Mouse (Mus musculus) heart, postnatal 14 days (tissue): ENCODE results near the gene Gse1. TPM values are rescaled to one million over a fixed set of nuclear protein-coding genes. Genes with fewer than 3 reads are reported as not detected.

ENCODE experiments used
- DNase-seq, 2 experiments: peaks; one replicate each; pipeline ENCODE4 v3.0.0; 2021 to 2022
- intact Hi-C: fragments of 180-260 bp; cut with DNase I; formaldehyde crosslinking; loops from one replicate; pipeline ENCODE4 v1.15.1; 2025
- total RNA-seq, 2 experiments: library from RNA; stranded (reverse); gene quantifications; 2 replicates each; pipeline ENCODE4 v1.2.3; 2021

Gse1 gene
- total RNA-seq, 2 experiments from 2014 or later = 29.0 to 33.1 TPM

DNA sequence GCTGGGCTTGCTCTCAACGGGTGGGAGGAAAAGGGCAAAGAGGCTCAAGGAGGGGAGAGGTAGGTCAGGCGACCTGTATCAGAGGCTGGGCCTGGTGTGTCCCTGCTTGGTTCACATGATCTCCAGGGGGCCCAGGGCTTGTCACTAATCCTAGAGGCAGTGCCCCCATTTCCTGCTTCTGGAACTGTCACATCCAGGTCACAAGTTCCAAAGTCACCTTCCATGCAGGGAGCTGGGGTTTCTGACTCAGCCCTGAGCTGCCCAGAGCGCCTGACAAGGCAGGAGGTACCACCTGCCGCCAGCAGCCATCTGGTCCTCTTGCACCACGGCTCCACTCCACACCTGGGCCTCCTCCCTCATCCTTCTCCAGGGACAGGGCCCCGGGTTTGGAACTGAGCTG is 155.5 kb downstream of the Gse1 start:
- intact Hi-C loops = no loop called here
- DNase-seq = no peak

DNA sequence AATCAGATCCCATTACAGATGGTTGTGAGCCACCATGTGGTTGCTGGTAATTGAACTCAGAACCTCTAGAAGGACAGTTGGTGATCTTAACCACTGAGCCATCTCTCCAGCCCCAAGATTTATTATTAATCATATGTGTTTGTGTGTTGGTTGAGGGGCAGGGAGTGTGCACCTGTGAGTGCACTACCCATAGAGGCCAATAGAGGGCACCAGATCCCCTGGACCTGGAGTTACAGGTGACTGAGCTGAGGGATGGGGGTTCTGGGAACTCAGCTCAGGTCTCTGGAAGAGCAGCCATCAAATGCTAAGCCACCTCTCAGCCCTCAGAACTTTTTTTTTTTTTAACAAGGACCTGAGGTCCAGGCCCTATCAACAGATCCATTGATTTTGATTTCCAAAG is 156.5 kb downstream of the Gse1 start:
- intact Hi-C loops = no loop called here
- DNase-seq = no peak

DNA sequence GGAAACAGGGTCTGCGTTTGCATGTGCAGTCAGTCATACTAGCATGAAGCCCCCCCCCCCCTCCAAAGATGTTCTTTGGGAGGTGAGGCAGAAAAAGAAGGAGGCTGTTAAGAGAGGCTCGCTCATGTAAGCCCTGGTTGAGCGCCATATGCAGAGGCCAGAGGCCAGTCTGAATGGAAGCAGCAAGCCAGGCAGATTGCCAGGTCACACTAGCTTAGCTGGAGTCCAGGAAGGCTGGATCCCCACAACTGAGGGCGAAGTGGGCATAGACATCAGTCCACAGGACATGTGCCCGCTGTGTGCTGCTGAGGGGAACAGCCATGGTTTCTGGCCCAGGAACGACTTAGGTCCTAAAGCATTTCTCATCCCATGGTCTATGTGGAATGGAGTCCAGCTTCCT is 160.0 kb downstream of the Gse1 start:
- intact Hi-C loops = no loop called here
- no peak for DNase-seq

- DNase-seq = no peak
- intact Hi-C loops = no loop called here
These were observed 162.3 kb downstream of the Gse1 start for GRCm38 (mm10) chr8:120390598-120390997.

DNA sequence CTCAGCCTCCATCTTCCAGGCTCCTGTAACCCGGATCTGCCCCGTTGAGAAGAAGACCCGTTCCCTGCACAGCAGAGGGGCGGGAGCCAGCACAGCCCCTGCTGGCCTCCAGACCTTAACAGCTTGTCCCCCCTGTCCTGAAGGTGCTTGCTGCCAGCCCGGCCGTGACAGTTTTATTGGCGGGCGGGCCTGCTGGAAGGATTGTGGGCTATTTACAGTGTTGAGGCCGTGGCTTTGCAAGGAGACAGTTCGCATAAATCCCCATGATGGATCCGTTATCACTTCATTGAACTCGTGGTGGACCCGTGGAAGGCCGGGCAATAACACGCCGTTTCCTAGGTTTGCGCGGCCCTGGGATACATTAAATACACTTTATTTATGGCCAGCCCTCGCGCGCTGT is 163.6 kb downstream of the Gse1 start:
- no peak for DNase-seq
- intact Hi-C loops = no loop called here

DNA sequence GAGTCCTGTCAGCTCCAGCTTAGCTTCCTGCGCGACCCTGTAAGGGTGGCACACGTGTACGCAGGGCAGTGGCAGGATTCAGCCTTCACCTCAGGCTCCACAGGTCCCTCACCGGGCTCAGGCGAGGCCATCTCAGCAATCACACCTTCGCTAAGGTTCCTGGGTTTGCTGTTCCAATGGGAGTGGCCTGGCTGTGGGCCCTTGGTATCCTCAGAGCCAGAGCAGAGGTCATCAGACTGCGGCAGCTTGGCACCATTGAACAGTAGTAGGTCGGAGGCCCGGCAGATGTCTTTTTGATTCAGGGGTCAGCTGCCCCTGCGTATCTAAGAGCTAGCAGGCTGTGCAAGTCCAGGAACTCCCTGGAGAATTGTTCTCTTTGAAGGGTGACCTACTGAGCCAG is 164.8 kb downstream of the Gse1 start:
- intact Hi-C loops = no loop called here
- no peak for DNase-seq

GRCm38 (mm10) chr8:120393871-120394275 is 165.6 kb downstream of the Gse1 start:
- DNase-seq = peak; percentile 31 to 53
- intact Hi-C loops = no loop called here

- intact Hi-C loops = no loop called here
- no peak for DNase-seq
These were observed 167.6 kb downstream of the Gse1 start for GRCm38 (mm10) chr8:120395892-120396291.

GRCm38 (mm10) chr8:120396756-120397155 is 168.5 kb downstream of the Gse1 start:
- DNase-seq = no peak
- intact Hi-C loops = no loop called here

DNA sequence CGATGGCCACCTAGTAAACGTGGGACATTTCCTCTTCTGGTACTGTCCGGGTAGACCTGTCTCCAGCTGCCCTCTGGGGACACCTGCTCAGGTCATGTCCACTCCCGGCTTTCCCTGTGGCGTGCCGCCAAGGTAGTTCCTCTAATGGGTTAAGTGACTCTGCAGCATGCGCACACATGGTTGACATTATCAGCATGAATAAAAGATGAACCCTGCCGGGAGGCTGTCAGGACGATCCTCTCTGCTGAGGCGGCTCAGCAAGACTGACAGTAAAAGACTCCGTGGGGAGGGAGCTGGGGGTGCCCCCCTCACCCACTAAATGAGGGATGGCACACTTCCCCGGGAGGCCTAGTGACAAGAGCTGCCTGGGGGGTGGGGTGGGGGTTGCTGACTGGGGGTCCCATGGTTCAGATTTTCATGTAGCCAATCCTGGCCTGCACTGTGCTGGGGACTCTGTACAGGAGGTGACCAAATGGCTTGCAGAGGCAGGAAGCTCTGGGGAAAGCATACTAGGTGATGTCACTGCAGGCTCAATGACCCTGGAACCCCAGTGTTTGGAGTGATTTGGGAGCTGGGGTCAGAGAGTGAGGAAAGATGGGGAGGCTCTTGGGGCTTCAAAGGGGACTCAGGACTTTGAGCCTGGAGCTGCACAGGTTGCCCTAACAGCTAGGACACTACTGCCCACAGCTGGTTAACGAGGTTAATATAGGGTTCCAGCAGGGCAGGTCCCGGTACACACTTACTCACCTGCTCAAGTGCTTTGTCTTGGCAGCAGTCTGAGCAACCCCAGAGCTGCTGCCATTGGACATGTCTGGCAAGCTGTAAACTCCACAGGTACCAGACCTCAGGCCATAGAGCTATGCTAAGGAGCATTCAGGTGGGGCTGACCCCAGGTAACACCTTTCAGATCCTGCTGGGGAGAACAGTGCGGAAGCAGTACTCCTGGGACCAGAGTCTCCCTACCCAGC is 169.5 kb downstream of the Gse1 start:
- intact Hi-C loops = no loop called here

DNA sequence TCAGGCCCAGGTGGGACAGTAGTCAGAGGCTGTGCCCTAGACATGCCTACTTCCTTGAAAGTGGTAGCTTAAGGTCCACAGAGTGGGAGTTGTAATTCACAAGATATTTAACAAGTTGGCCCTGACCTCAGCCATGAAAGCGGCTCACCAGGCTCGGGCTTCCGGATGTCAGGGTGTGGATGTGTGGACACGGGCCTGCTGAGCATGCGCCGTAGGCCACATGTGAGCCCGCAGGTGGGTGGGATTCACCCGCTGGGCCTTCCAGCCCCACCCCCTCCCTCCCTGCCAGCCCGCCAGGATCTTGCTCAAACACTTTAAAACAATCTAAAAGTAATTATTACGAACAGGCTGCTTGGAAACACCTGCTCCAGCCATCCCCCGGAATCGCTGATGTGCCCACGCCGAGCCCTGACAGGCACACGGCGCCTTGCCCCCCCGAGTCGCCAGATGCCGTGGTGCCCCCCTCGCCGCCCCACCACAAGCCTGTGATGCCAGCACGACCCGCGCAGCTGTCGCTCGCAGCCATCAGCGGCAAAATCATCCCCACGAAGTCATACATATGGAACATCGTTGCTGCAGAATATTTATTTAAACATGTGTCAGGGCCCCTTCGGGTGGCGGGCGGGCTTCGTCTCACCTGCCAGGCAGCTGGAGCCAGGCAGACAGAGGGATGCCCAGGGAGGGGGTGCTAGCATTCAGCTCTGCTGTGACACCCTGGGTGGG is 171.1 kb downstream of the Gse1 start:
- intact Hi-C loops = no loop called here

More for the DNA sequence above, 169.5 kb downstream of the Gse1 start:
- DNase-seq = no peak

DNA sequence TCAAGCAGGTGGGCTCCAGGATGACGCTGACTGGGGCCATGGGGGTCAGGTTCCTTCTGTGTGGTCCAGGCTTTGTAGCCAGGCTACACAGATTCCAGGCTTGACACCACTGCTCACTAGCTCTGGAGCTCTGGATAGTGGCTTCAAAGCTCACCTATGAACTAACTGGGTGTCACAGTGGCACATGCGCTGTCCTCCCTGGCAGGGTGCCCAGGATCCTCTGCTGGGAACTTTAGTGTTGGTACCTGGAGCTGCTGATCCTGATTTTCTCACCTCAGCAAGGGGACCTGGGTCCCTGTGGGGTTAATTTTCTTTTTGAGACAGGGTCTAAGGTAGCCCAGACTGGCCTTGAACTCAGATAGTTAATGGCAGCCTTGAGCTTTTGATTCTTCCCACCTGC is 173.0 kb downstream of the Gse1 start:
- no peak for DNase-seq
- intact Hi-C loops = no loop called here

More for the DNA sequence above, 171.1 kb downstream of the Gse1 start:
- DNase-seq = no peak

- no peak for DNase-seq
- intact Hi-C loops = no loop called here
These were observed 173.5 kb downstream of the Gse1 start for GRCm38 (mm10) chr8:120401712-120402111.

- intact Hi-C loops = no loop called here
- no peak for DNase-seq
These were observed 175.5 kb downstream of the Gse1 start for GRCm38 (mm10) chr8:120403606-120404269.

DNA sequence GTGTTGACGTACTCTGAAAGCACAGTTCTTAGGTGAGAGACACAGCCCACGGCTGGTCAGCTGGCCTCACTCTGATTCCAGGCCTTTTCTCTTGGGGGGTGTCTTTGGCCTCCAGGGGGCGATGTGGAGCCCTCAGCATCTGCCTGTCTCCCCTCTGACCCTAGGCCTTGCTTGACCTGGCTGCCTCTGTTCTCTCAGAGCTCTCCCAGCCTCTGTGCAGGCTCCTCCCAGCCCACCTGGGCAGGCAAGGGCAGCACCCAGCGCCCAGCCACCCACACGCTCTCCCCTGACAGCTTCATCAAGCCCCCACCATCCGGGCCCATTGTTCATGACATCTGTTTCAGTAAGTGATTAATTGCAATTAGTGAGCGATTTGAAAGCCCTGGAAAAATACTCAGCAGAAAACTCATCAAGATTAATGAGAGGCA is 176.4 kb downstream of the Gse1 start:
- intact Hi-C loops = no loop called here
- peak; percentile 62 to 69 for DNase-seq

- no peak for DNase-seq
- intact Hi-C loops = no loop called here
These were observed 177.9 kb downstream of the Gse1 start for GRCm38 (mm10) chr8:120406008-120406632.

DNA sequence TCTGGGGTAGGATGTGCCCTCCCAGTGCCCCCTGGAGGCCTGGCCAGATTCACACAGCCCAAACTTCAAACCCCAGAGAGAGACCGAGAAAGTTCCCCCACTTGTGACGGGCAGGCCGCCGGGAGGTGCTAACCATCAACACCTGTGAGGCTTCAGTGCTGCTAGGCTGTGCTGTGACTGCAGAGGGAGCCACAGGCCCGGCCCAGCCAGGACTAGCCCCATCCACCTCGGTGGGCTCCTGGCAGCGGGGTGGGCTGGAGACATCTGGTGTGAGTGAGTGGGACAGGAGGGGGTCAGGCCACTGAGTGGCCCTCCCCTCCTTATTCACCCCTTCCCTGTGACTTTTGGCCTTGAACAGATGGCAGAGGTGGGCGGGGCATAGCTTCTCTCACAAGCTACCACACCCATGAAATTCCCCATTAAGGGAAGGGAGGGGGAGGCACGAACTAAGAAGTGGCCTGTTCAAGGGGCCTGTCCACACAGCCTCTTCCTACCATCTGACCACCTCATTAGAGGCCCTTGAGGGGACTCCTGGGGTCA is 179.5 kb downstream of the Gse1 start:
- DNase-seq = peak; percentile 39 to 46
- intact Hi-C loops = loop anchor here (2.0 kb wide), 1 partner anchor 127 kb away; no protein-coding TSS in a partner anchor

DNA sequence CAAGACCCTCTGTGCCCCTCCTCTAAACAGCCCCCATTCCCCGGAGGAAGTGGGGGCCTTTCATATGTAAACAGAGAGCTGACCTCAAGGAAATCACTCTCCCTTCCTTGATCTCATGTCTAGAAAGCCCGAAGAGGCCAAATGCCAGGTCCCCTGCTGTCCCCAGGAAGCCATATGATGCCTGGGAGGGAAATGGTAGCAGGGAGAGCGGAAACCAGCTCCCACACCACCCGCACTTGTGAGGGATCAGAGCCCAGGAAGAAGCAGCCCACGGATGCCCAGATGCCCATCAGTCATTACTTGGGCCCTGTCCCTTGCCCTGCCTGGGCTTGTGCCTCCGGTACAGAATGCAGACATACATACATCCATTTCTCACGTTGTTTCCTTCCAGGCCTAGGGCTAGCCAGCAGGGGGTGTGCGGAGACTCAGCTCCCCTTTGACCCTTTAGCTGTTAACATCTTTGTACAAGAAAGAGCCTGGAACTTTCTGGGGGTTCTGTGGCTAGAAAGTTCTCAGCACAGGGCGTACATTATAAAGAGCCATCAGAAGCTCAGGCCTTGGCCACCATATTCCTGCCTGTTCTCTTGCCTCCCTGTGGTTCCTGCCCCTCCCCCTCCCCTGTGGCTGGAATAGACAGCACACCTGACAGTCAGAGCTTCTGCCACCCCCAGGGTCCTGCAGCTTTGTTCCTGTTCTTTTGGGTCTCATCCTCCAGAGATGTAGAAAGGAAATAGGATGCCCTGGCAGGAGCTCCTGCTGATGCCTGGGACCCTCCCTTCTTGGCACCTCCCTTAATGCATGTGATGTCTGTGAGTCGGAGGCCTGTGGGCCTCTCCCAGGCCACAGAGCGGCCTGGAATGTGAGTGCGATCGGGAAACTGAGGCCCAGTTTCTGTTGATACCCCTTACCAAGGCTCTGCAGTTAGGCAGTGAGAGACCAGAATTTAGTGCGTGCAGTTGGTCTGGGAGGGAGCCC is 180.3 kb downstream of the Gse1 start:
- intact Hi-C loops = loop anchor here (2.0 kb wide), 1 partner anchor 126 kb away; no protein-coding TSS in a partner anchor
- no peak for DNase-seq
